Mouse (Mus musculus) left cerebral cortex, postnatal 36 days (tissue): Measurements from ENCODE around the gene Timp4. TPM values are rescaled to one million over a fixed set of nuclear protein-coding genes. Genes with fewer than 3 reads are reported as not detected.
A peak's percentile ranks its signal among the peaks of the same experiment; 100 is the strongest.

Source experiments
- DNase-seq, 2 experiments: peaks; one replicate each; pipeline ENCODE4 v3.0.0; 2021 to 2022; ENCODE audit warnings: low spot score in 2 of 2, mixed read lengths in 1 of 2
- intact Hi-C: fragments of 180-260 bp; cut with DNase I; formaldehyde crosslinking; loops from one replicate; pipeline ENCODE4 v1.15.1; 2025
- total RNA-seq, 2 experiments: library from RNA; stranded (reverse); gene quantifications; 2 replicates each; pipeline ENCODE4 v1.2.3; 2021

Gene Timp4
- 10 to 100 TPM; 17.2 to 18.5 TPM for total RNA-seq

DNA sequence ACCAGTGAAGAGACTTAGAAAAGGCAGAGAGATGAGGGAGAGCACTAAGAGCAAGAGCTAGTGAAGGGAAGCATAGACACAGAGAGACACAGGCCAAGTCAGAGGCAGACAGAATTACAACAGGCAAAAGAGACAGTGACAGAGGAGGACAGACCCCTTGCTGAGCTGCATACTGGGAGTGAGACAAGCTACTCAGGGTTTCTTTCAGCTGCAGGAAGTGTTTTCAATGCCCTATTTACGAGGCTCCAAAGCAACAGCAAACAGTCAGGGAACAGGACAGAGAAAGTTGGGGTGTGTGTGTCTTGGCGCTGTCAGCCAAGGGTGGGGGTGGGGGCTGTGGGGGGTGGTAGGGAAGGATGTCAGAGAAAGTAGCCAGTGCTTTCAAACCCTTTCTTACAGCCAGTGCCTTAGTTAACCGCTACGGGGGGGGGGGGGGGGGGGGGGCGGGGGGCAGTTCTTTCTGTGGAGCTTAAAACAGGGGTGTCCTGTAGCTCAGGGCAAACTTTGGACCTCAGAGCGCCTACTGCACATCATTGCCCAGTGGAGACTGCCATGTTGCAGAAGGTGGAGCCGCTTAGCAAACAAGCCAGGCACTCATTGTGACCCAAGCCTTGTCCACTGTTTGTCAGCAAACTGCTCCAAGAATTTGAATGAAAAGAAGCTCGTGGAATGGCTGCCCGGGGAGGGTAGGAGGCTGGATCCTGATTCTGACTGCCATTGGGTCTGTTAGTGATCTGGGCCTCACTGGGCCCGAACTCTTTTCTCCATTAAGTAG, at the start of gene Timp4:
Timp4 (minus strand) TSS at position 107 of the 775 bp plus-strand sequence.
- intact Hi-C loops = no loop called here
- DNase-seq = no peak

DNA sequence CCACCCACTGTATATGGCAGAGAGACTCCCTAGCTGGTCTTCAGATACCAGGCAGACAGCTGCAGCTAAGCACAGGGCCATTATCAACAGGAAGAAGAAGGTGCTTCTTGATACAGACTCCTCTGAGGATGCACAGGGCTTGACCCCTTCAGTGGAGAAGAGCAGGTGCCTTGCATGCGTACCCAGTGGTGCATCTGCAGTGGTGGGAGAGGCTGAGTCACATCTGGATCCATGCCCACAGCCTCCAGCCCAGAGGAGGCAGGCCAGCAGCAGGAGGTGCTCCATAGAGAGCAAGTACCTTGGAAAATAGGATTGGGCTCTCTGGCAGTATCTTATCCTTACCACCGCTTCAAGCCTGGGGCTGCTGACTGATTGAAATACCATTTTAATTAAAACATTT, 41.9 kb upstream of the Timp4 start:
- intact Hi-C loops = loop anchor here (2.0 to 5.0 kb wide), 2 partner anchors 17 to 68 kb away; partner anchors contain the start of gene Pparg
- DNase-seq = no peak

DNA sequence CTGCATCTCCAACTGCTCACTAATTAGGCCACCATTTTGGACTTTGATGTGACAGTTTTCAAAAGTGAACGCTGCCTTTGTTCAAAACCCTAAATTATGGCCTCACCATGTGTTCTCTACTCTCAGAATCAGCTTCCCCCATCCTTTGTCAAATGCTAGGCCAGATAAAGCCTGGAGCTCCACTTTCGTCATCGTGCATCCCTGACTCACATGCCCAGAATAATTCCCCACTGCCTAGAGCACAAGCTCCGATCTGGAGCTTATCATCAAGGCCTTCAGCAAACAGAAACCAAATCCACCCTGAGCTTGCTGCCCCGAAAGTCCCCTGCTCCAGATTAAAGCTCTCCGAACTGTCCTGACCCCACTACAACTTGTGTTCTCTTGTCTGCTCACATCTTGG, 40.6 kb upstream of the Timp4 start:
- peak; percentile 56 for DNase-seq
- intact Hi-C loops = loop anchor here (5.0 kb wide), 1 partner anchor 70 kb away; the partner anchor contains the start of gene Pparg

DNA sequence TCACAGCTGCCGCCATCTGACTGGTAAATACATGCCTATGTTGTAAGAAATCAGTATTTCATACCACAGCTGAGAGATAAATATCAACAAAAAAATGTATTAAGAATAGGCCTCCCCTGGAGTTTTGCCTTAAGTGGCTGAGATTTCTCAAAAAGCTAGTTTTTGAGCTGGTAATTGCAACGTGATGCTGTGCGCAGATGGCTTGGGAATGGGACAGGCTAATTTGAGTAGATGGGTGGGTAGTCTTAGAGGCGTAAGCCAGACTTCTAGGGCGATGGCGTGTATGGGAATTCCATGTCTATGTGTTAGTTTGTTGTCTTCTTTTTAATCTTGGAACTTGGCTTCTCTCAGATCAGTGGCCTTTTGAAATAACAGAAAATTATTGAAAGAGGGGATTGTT, 39.8 kb upstream of the Timp4 start:
- DNase-seq = peak in 1 of 2 experiments; percentile 56
- intact Hi-C loops = loop anchor here (5.0 kb wide), 1 partner anchor 70 kb away; the partner anchor contains the start of gene Pparg

DNA sequence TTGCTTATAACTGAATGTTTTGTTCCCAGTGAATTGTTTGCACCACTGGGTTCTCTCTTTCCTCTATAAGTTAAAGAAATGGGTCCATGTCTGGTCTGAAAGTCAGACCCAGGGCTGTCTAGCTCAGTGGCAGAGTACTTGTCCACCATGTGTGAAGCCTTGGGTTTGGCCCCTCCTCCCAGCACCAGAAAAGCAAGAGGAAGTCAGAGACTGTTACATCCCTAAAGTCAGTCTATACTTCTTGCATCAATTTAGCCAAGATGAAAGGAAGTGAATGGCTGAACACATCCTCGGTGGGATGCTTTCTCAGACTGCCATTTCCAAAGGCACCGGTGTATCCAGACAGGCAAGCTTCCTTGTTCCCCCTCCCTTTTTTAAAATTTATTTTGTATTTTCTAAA, 39.1 kb upstream of the Timp4 start:
- DNase-seq = no peak
- intact Hi-C loops = loop anchor here (5.0 kb wide), 1 partner anchor 71 kb away; the partner anchor contains the start of gene Pparg

DNA sequence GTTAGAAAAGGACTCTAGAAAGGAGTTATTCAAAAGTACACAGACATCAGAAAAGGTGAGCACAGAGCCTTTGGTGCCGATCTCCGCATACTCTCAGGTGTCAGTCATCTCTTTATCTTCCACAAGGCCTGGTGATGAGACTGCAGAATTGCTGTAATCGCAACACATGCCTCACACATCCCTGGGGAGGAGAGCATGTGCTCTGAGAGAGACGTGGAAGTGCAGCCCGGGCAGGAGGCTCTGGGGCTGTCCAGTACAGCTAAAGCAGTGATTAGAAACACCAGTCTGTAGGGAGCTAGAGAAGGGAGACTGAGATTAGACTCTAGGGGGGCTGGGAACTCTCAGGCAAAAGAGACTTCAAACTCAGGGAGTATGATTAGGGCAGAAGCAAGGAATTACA, 38.6 kb upstream of the Timp4 start:
- intact Hi-C loops = loop anchor here (5.0 kb wide), 1 partner anchor 72 kb away; the partner anchor contains the start of gene Pparg
- no peak for DNase-seq

DNA sequence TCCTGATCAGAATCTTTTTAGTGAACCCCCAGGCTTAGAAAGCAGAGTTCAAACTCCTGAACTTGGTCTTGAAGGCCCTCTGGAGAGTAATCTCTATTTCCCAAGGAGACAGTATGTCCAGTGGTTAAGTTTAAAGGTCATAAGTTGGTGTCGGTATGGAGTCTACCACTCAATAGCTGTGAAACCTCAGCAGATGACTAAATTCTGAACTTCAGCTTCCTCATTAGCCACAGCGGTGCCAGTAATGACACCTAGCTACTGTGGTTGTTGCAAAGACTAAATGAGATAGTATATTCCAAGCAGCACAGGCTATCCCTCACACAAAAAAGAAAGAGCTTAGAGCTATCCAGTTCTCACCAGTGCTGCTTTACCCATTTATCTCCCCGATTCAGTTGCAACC, 36.2 kb upstream of the Timp4 start:
- intact Hi-C loops = no loop called here

DNA sequence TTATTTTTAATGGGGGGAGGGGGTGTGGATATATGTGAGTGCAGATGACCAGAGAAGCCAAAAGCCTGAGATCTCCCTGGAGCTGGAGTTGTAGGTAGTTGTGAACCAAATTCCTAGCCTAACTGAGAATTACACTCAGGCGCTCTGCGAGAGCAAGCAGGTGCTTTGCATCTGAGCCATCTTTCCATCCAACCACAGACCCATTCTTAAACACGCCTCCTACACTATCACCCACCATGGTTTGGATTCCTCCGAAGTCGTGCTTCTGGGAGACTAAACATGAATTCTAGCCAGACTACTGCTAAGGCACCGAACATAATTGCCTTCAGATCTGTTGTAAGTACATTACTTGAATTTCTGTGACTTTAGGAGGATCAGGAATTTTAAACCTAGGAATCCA, 34.4 kb upstream of the Timp4 start:
- intact Hi-C loops = no loop called here

More for the DNA sequence above, 36.2 kb upstream of the Timp4 start:
- no peak for DNase-seq

DNA sequence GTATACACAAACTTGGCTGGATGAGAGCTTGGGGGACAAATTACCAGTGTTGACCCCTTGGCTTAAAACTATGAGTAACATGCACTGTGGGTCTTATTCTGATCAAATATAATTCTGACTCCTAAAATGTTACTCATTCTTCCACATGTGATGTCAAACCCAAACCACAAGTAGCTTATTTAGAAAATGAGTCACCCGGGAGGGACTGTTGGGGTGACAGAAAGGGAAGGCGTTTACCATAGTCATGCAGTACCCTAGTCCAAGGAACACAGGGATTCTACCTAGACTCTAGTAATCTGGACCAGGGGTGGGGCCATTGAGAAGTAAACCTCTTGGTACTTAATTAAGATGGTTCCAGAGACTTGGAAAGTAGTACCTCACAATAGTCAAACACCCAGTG, 32.1 kb upstream of the Timp4 start:
- intact Hi-C loops = no loop called here
- DNase-seq = no peak

More for the DNA sequence above, 34.4 kb upstream of the Timp4 start:
- peak; percentile 57 to 60 for DNase-seq

DNA sequence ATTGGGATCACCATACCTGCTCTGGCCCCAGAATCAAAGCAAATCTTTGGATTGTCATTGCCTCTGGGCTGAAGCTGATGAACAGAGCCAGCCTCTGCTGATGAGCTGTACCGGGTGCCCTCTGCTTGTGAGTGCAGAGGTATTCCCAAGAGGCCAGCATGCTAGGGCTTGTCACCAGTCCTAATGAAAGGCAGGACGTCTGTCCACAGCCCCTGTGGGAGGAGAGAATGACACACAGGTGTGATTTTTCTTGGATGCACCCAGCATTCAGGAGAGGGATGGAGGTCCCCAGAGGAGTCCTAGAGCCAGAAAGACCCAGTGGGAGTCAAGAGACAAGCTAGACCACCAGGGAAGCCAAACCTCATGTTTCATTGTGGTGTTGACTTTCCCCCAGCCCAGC, 27.6 kb upstream of the Timp4 start:
- intact Hi-C loops = no loop called here
- DNase-seq = no peak

DNA sequence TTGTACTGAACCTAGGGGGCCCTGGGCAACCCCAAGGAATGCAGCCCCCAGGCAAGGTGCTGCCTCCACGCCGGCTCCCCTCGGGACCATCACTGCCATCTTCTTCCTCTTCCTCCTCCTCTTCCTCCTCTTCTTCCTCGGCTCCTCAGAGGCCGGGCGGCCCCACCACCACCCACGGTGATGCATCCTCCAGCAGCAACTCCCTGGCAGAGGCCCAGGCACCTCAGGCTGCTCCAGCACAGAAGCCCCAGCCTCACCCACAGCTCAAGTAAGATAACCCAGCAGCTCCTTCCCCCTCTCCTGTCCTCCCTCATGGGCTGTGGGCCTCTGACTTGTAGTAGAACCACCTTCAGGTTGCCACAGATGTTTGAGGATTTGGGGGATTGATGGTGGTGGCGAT, 26.1 kb upstream of the Timp4 start:
- no peak for DNase-seq
- intact Hi-C loops = no loop called here

DNA sequence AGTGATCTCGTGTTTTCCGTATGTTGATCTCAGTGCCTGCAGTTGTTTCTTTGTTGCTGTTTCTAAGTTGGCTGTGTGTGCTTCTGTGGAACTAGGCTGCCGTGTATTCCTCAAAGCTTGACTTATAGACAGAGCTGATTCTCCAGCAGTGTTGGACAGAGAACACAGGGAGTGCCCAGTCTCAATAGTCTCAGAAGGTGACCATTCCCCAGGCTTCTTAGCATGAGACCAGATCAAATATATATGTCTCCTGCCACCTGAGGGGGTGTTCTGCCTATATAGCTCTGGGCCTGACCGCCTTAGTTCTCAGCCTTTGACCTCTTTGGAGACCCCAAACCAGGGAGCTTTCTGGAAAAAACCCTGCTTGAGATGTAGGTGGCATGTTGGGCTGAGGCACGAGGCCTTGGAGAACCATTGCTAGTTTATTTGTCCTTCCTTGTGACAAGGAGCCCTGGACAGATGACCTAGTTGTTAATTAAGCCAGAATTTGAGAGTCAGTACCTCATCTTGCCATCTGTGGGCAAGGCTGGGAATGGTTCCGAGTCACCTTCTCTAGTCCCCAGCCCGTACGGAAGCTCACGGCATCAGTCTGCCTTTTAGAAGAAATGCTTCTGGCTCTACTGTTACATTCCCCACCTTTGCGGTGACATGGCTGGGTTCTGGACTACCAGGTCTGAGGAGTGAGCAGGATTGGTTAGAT, 23.3 kb upstream of the Timp4 start:
- intact Hi-C loops = no loop called here
- DNase-seq = no peak

DNA sequence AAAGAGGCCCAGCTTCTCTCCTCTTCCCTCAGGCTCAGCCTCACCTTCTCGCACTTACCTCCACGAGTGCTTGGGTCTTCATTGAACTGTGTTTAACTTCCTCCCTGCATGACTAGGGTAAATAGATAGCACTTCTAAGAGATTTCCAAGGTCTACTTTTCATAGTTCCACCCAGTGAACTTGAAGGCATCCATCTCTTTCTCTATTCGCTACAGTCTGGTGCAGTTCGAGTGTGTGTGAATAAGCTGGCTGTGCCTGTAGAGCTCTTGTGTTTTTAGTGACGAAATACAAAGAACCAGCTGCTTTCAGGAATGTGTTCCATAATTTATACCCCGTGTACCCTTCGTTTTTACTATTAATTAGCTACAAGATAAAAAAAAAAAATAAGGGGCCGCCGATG, 22.7 kb upstream of the Timp4 start:
- intact Hi-C loops = loop anchor here (5.0 kb wide), 1 partner anchor 263 kb away; no protein-coding TSS in a partner anchor
- no peak for DNase-seq

DNA sequence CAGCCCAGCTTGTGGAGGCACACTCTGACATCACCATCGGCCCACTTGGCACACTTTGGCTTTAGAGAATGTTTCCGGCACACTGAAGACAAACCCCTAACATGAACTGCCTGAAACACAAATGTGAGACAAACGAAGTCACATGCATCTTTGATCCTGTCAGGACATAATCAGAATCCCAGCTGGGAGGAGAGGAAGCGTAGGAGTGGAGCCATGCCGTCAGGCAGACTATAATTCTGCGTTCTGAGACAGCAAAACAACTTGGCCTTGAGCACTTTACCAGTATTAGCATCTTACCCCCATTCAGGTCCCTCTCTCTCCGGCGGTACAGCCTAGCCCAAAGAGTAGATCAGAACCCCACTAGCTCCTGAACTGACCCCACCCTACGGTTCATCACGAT, 21.3 kb upstream of the Timp4 start:
- DNase-seq = peak in 1 of 2 experiments; percentile 4
- intact Hi-C loops = loop anchor here (5.0 kb wide), 1 partner anchor 264 kb away; no protein-coding TSS in a partner anchor

DNA sequence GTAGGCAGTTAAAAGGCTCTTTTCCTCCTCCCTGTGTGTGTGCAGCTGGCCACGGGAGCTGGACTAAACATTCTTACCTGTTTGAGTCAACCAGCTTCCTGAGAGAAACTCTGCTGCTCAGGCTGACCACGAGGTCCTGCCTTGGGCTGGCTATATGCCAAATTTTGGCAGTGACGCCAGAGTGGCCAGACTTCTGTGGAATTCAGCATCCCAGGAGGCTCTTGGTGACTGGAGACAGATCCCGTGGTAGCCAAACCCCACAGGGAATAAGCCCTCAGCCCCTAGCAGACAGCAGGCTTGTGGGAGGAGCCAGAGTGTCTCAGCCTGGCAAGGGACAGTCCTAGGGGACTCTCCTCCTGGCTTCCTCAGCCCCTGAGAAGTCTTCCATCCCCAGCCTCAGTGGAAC, 19.9 kb upstream of the Timp4 start:
- intact Hi-C loops = loop anchor here (5.0 kb wide), 1 partner anchor 265 kb away; no protein-coding TSS in a partner anchor
- no peak for DNase-seq

DNA sequence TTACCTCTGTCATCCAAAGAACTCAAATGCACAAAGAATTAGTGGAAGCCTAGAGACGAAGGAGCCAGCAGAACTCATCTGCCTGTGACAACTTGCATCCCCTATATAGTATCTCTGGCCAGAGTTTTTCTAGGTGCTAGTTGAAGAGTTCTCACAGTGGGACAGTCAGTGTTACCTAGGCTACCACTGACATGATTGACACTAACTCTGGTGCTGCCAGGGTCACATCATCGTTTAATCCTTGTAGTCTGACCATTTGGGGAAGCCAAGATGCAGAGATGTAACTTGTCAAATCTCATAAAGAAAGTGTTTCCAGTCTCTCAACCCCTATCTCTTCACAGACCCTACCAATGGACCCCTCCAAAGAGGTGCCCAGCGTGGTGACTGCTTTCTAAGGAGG, 19.3 kb upstream of the Timp4 start:
- intact Hi-C loops = loop anchor here (5.0 kb wide), 1 partner anchor 266 kb away; no protein-coding TSS in a partner anchor
- DNase-seq = no peak

DNA sequence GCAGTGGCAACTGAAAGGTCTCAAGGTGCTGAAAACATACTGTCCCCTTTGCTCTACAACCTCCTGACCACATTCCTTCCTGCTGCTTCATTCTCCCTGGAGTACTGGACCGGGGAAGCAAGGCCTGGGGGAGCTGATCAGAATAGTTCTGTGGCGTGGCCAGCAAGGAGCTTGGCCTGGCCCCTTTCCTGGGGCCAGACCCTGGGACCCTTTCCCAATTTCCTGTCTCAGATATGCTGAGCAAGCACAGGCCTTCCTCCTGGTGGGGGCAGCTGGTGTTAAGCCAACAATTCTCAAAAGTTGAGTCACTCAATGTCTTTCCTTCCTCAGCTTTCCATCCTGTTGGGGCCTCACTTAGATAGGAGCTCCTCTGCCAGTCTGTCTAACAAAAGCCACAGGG, 18.1 kb upstream of the Timp4 start:
- DNase-seq = no peak
- intact Hi-C loops = loop anchor here (5.0 kb wide), 1 partner anchor 267 kb away; no protein-coding TSS in a partner anchor

DNA sequence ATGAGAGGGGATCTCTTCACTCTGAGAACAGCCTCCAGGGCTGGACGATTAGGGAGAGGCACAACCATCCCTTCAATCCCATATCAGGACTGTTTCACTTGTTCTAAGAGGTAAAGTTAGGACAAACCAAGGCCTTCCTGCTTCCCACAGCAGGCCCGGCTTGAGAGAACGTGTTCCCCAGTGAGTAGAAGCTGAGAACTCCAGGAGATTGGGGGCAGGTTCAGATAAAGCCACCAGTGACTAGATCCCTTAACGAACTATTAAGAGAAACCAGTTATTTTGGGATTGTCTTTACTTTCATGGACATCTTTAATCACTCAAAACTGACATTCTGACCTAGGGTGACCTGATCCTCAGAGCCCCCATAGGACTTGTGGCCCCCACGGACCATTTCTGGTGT, 17.6 kb upstream of the Timp4 start:
- intact Hi-C loops = loop anchor here (5.0 kb wide), 1 partner anchor 222 kb away; no protein-coding TSS in a partner anchor
- no peak for DNase-seq

DNA sequence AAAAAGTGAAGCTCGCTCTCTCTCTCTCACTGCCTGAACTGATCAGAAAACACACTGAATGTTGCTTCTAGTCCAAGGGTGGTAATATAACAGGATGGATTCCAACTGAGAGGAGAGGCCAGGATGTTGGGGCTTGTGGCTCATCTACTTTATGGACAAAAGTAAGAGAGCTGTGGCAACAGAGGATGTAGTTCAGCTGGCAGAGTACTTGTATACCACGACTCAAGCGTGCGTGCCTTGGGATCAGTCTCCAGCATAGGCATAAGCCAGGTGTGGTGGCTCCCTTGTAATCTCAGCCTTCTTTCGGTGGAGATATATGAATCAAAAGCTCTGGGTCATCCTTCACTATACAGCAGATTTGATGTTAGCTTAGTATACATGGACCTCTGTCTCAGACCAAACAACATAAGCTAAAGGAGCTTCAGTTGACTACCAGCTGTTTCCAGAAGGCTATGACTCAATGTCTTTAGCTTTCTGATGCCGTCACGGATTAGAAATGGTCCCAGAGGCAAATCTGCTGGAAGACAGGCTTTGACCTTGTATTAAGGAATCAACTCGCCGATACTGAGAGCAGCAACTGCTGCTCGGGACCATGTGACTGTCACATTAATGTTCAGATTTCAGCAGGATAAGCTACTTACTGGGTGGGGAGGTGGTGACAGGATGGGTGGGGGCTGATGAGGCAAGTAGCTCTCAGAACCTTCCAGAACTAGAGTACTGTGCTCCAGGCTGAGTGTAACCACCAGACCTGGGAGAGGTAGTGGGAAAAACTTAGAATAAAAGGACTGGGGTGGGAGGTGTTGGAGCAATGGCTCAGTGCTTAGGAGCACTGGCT, 16.8 kb upstream of the Timp4 start:
- intact Hi-C loops = loop anchor here (1.0 to 5.0 kb wide), 2 partner anchors 40 to 221 kb away; no protein-coding TSS in a partner anchor
- DNase-seq = no peak
